Mouse (Mus musculus) G1E (cell line): ENCODE measurements around the gene Gm29735.

ENCODE experiments used
- CTCF ChIP-seq: IDR thresholded peaks from 2 replicates; pipeline ENCODE4 v1.5.1; 2012; ENCODE audit warnings: low read depth, low read length, inconsistent platforms, mixed read lengths
- GATA1 ChIP-seq: IDR thresholded peaks from 2 replicates; pipeline ENCODE4 v1.6.1; 2012; ENCODE audit warnings: borderline replicate concordance, low read length, inconsistent platforms, mixed read lengths
- TAL1 ChIP-seq: conservative IDR thresholded peaks from 2 replicates; pipeline ENCODE4 v1.6.1; 2012; ENCODE audit warnings: low read depth, low read length, inconsistent platforms, mixed read lengths

DNA sequence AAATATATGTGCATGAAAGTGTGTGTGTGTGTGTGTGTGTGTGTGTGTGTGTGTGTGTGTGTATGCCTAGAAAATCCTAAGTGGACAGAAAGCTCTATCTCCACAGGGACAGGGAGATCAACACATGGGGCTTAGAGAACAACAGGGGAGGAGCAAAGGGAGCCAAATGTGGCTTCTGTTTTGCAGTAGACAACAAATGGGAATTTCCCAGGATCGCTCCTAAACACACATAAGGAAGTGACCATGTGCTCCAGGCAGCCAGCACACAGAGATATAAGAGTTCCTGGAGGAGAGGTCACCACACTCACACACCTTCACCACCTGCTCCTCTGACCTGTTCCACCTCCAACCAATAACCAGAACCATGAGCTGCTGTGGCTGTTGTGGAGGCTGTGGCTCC is 44.2 kb upstream of the Gm29735 start, which contains the start of gene Krtap5-3:
- TF ChIP-seq GATA1 (no peak), CTCF (no peak), TAL1 (no peak)
